Mouse (Mus musculus) lung, embryonic 16.5 days (tissue): ENCODE measurements around the gene Hist1h1t. TPM values are rescaled to one million over a fixed set of nuclear protein-coding genes. Genes with fewer than 3 reads are reported as not detected.
"Not testable (repeated sequence)": the region's sequence is repeated elsewhere in the genome, so short reads cannot be mapped to it uniquely, and the experiment has no call there.

Source experiments
- ATAC-seq: fragments of 200-750 bp; cut with Nextera tagmentation; 2 replicates; pipeline ENCODE4 v1.8.0; 2017; ENCODE audit warnings: low read depth, mild to moderate bottlenecking, moderate library complexity
- H3K27ac ChIP-seq: fragments of 300-500 bp; sonication (generic); 2 replicates; pipeline ENCODE4 v1.5.1; 2014; ENCODE audit warnings: mild to moderate bottlenecking, control low read depth, low read length
- H3K27me3 ChIP-seq: fragments of 300-500 bp; sonication (generic); 2 replicates; pipeline ENCODE4 v1.6.1; 2014; ENCODE audit warnings: low read depth, low read length, mixed read lengths; ENCODE audit not compliant: control insufficient read depth, insufficient read depth
- H3K36me3 ChIP-seq: fragments of 300-500 bp; sonication (generic); 2 replicates; pipeline ENCODE4 v1.6.1; 2014; ENCODE audit warnings: low read length; ENCODE audit not compliant: control insufficient read depth, insufficient read depth
- H3K4me1 ChIP-seq: fragments of 300-500 bp; sonication (generic); replicated peaks from 2 replicates; pipeline ENCODE4 v1.6.1; 2014; ENCODE audit warnings: low read length, mixed read lengths; ENCODE audit not compliant: control insufficient read depth, insufficient read depth
- H3K4me2 ChIP-seq: fragments of 300-500 bp; sonication (generic); 2 replicates; pipeline ENCODE4 v1.6.1; 2014; ENCODE audit warnings: low read depth, low read length, control low read depth
- H3K4me3 ChIP-seq: fragments of 300-500 bp; sonication (generic); 2 replicates; pipeline ENCODE4 v1.5.1; 2014; ENCODE audit warnings: mild to moderate bottlenecking, low read length, control low read depth
- H3K9ac ChIP-seq: fragments of 300-500 bp; sonication (generic); 2 replicates; pipeline ENCODE4 v1.6.1; 2014; ENCODE audit warnings: low read length, control low read depth
- H3K9me3 ChIP-seq: fragments of 300-500 bp; sonication (generic); 2 replicates; pipeline ENCODE4 v1.6.1; 2016; ENCODE audit warnings: low read length; ENCODE audit not compliant: control insufficient read depth
- WGBS: fragments of 180-500 bp; shearing (Covaris S2); extraction: QIAGEN DNeasy Blood & Tissue Kit; methylation state at CpG from one replicate; pipeline ENCODE4 v1.1.7; 2014; 5-methylcytosine and 5-hydroxymethylcytosine counted together
- polyA plus RNA-seq: library from polyadenylated mRNA; unstranded; fragments of >200 nt; fragmentation: Nextera tagmentation; extraction: Ambion mirVana; gene quantifications from 2 replicates; pipeline ENCODE4 v1.2.1, GENCODE M21; 2015

Gene Hist1h1t
- polyA plus RNA-seq, 1 experiment from 2014 or later: 0.16 TPM

DNA sequence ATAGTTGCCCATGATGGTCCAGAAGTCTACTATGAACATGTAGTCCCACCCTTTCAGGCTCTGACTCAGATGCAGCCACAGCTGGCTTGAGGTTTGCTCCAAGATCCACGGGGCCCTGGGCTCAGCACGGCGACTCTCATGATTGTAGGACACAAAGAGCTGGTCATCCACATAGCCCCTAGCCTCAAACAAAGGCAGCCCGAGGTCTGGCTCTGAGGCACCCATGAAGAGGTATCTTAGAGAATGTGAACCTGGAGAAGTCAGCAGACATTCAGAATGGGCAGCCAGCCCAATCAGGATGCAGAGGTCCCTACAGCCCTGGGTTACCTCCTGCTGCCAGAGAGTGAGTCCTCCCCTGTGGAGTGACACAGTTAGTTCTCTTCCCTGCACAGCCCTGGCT, 12.4 kb downstream of the Hist1h1t start:
- H3K4me1 ChIP-seq: 0 out of 2 replicates have a peak, but pooled peaks cover 4% of the 10 kb centered on the region
- H3K9me3 ChIP-seq: no peaks in the 10 kb centered on the region
- H3K36me3 ChIP-seq: no peaks in the 10 kb centered on the region
- no peak overlapping the region for H3K9ac ChIP-seq
- WGBS: 89% methylated on average over 4 of the region's 4 CpGs
- no peaks in the 10 kb centered on the region for H3K27me3 ChIP-seq
- H3K4me3 ChIP-seq: no peak overlapping the region
- H3K4me2 ChIP-seq: no peak overlapping the region
- no peak for ATAC-seq
- no peak overlapping the region for H3K27ac ChIP-seq

DNA sequence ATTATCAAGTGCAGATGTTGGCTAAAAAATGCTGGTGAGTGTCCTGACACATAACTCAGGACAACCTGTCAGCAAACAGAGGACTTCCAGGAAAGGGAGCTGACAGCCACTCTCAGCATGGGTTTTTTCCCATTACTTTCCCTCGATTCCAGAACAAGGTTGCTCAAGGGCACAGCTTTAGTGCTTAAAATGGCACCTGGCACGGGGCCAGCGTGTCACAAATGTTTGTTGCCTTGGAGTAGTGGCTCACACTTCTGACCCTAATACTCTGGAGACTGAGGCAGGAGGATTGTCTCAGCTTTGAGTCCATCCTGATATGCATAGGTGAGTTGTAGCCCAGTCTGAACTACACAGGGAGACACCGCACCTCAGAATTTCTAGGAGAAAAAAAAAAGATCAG, 13.0 kb downstream of the Hist1h1t start:
- Histone ChIP-seq H3K27me3 (no peaks in the 10 kb centered on the region), H3K9ac (no peak overlapping the region), H3K27ac (no peak overlapping the region), H3K4me2 (no peak overlapping the region), H3K36me3 (no peaks in the 10 kb centered on the region), H3K4me3 (no peak overlapping the region), H3K4me1 (0 out of 2 replicates have a peak, but pooled peaks cover 4% of the 10 kb centered on the region), H3K9me3 (no peaks in the 10 kb centered on the region)
- ATAC-seq: no peak
- 70% methylated on average over 4 of the region's 4 CpGs for whole genome bisulfite sequencing

DNA sequence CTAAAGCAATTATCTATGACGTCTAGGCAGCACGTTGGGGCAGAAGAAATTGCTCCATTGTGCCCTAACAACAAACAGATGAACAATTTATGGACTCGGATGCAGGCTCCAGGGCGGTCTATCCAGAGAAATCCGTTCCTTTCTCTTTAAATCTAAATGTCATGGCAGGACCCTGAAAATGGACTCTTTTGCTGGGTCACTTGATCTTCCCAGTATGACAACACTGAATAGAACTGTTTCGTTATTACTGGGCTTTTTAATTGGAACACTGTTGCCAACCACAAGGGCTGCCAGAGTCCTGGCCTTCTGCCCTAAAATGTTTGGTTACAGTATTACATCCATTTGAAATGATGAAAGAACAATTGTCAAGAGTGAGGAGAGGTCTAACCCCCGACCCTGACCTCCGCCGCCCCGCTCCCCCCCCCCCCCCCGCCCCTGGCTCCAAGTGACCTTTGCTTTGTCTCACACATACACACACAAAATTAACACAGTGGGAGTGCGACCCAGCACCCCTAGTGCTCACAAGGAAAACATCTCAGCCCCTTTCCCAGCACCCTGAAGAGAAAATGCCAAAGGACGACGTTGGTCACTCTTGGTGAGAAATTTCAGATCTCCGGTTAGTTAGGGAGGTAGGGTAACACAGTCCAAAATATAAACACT, 14.2 kb downstream of the Hist1h1t start:
- Histone ChIP-seq H3K4me2 (peak overlapping the region; percentile 78), H3K27ac (0 out of 2 replicates have a peak overlapping the region, but pooled peaks have one; percentile 27)
- ATAC-seq: peak; percentile 28; the same call in 1 of the 2 replicates

GRCm38 (mm10) chr13:23710374-23711089, 14.9 kb downstream of the Hist1h1t start, which contains the start of gene Hfe:
Gene Hfe, minus strand, starts transcription at chr13:23710854.
- no peaks in the 10 kb centered on the region for H3K9me3 ChIP-seq
- H3K4me2 ChIP-seq: peak within 1 kb of the TSS; percentile 78
- ATAC-seq: peak; percentile 77
- peak within 1 kb of the TSS; percentile 55 for H3K4me3 ChIP-seq
- H3K4me1 ChIP-seq: 0 out of 2 replicates have a peak, but pooled peaks cover 4% of the 10 kb centered on the region
- H3K36me3 ChIP-seq: no peaks in the 10 kb centered on the region
- H3K27ac ChIP-seq: 0 out of 2 replicates have a peak within 1 kb of the TSS, but pooled peaks have one; percentile 27
- H3K27me3 ChIP-seq: no peaks in the 10 kb centered on the region
- WGBS: 3% methylated on average over 17 of the region's 17 CpGs
- H3K9ac ChIP-seq: peak within 1 kb of the TSS; percentile 69

More for the DNA sequence above, 14.2 kb downstream of the Hist1h1t start:
- WGBS: 29% methylated on average over 13 of the region's 15 CpGs
- no peaks in the 10 kb centered on the region for H3K36me3 ChIP-seq
- H3K4me3 ChIP-seq: peak overlapping the region; percentile 55
- no peaks in the 10 kb centered on the region for H3K27me3 ChIP-seq
- peak overlapping the region; percentile 69 for H3K9ac ChIP-seq
- 0 out of 2 replicates have a peak, but pooled peaks cover 4% of the 10 kb centered on the region for H3K4me1 ChIP-seq
- H3K9me3 ChIP-seq: no peaks in the 10 kb centered on the region

- Histone ChIP-seq H3K9me3 (no peaks in the 10 kb centered on the region), H3K27me3 (no peaks in the 10 kb centered on the region), H3K4me3 (no peak overlapping the region), H3K27ac (no peak overlapping the region), H3K36me3 (no peaks in the 10 kb centered on the region), H3K4me1 (no peaks in the 10 kb centered on the region), H3K9ac (no peak overlapping the region), H3K4me2 (no peak overlapping the region)
- WGBS: 75% methylated on average over 5 of the region's 5 CpGs
- no peak for ATAC-seq
Measured at GRCm38 (mm10) chr13:23716261-23717042, 20.8 kb downstream of the Hist1h1t start.

- Histone ChIP-seq H3K4me2 (no peak overlapping the region), H3K36me3 (no peaks in the 10 kb centered on the region), H3K4me3 (no peak overlapping the region), H3K27ac (no peak overlapping the region), H3K9me3 (no peaks in the 10 kb centered on the region), H3K4me1 (no peaks in the 10 kb centered on the region), H3K27me3 (no peaks in the 10 kb centered on the region), H3K9ac (no peak overlapping the region)
- no peak for ATAC-seq
- WGBS: 46% methylated on average over 11 of the region's 11 CpGs
Measured at GRCm38 (mm10) chr13:23717176-23717575, 21.6 kb downstream of the Hist1h1t start.

DNA sequence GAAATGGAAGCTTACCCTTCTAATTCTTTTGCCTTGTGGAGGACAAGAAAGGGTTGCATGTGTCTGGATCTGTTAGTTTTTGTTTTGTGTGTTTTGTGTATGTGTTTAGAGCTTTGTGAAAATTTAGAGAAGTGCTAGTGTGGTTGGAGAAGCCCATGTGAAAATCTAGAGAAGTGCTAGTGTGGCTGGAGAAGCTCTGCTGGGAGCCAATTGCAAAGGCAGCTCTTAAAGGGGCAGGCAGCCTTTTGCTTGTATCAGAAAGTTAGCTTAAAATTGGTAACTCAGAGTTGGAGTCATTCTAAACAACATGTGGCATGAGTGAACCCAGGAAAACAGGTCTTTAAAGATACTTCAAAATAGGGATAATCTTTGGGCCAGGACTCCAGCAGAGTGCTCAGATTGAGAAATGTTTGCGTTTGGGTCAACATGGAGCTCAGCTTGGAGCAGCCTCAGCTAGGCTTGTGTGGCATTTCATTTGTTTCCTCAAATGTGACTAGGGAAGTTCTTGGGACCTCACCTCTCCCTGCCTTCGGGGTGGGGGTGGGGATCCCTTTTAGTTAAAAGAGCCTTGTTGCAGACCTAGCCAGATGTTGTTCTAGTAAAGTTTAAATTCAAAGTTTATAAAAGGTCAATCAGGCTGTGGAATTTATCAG, 22.1 kb downstream of the Hist1h1t start:
- H3K36me3 ChIP-seq, H3K4me3 ChIP-seq, H3K4me2 ChIP-seq, H3K9me3 ChIP-seq, ATAC-seq, H3K27ac ChIP-seq, H3K9ac ChIP-seq, H3K27me3 ChIP-seq, H3K4me1 ChIP-seq: not testable (repeated sequence)
- 10% methylated on average over 2 of the region's 2 CpGs for WGBS

DNA sequence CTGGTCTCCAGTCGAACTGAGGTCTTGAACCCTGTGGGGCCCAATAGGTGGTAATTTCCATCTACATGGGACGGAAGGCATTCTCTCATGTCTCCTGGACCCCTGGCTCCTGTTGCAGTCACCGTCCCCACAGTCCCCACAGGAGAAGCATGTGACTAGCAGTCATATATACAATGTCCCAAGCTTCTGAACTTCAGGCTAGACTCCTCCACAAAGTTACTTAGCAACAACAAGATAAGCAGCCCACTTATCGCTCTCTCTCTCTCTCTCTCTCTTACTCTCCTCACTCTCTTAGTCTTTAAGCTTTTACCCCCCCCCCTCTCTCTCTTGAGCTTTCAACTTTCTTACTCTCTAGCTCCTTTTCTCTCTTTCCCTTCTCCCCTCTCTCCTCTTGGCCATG, 28.6 kb downstream of the Hist1h1t start:
- Histone ChIP-seq H3K27ac (no peak overlapping the region), H3K4me1 (no peaks in the 10 kb centered on the region)

More for the DNA sequence above, 28.6 kb downstream of the Hist1h1t start:
- Histone ChIP-seq H3K4me3 (no peak overlapping the region), H3K9ac (no peak overlapping the region), H3K27me3 (no peaks in the 10 kb centered on the region), H3K36me3 (no peaks in the 10 kb centered on the region), H3K9me3 (no peaks in the 10 kb centered on the region), H3K4me2 (no peak overlapping the region)
- 41% methylated on average over 4 of the region's 4 CpGs for WGBS
- peak; percentile 70 for ATAC-seq
